Mouse (Mus musculus): ENCODE measurements around the gene Olfr228. TPM values are rescaled to one million over a fixed set of nuclear protein-coding genes. Genes with fewer than 3 reads are reported as not detected.

Olfr228 gene
- total and polyA plus RNA-seq, 3 experiments, result not detected

Other genes starting within 250 kb of the Olfr228 start
- gene Olfr1048, start 247.1 kb downstream of the Olfr228 start, total RNA-seq (2012; rRNA removed), result not detected in 2 replicates
- not detected for gene Olfr1048, start 247.1 kb downstream of the Olfr228 start, polyA plus RNA-seq (2012; ENCODE audit: insufficient read depth in 1 of 2, insufficient read length in 2 of 2, low read depth in 1 of 2, low replicate concordance in 2 of 2, missing spikeins in 1 of 2)
- gene Olfr1049, start 229.1 kb downstream of the Olfr228 start, total RNA-seq (2012; rRNA removed), result not detected in 2 replicates
- not detected for gene Olfr1049, start 229.1 kb downstream of the Olfr228 start, polyA plus RNA-seq (2012; ENCODE audit: insufficient read depth in 1 of 2, insufficient read length in 2 of 2, low read depth in 1 of 2, low replicate concordance in 2 of 2, missing spikeins in 1 of 2)
- gene Olfr1051, start 208.3 kb downstream of the Olfr228 start, total RNA-seq (2012; rRNA removed), result not detected in 2 replicates
- not detected for gene Olfr1051, start 208.3 kb downstream of the Olfr228 start, polyA plus RNA-seq (2012; ENCODE audit: insufficient read depth in 1 of 2, insufficient read length in 2 of 2, low read depth in 1 of 2, low replicate concordance in 2 of 2, missing spikeins in 1 of 2)
- gene Olfr1052, start 194.9 kb downstream of the Olfr228 start, total RNA-seq (2012; rRNA removed), result not detected in 2 replicates
- not detected for gene Olfr1052, start 194.9 kb downstream of the Olfr228 start, polyA plus RNA-seq (2012; ENCODE audit: insufficient read depth in 1 of 2, insufficient read length in 2 of 2, low read depth in 1 of 2, low replicate concordance in 2 of 2, missing spikeins in 1 of 2)
- gene Olfr1053, start 172.1 kb downstream of the Olfr228 start, total RNA-seq (2012; rRNA removed), result not detected in 2 replicates
- gene Olfr1053, start 172.1 kb downstream of the Olfr228 start, polyA plus RNA-seq (2012; ENCODE audit: insufficient read depth in 1 of 2, insufficient read length in 2 of 2, low read depth in 1 of 2, low replicate concordance in 2 of 2, missing spikeins in 1 of 2), result not detected
- gene Olfr1054, start 152.0 kb downstream of the Olfr228 start, total RNA-seq (2012; rRNA removed), result not detected in 2 replicates
- gene Olfr1054, start 152.0 kb downstream of the Olfr228 start, polyA plus RNA-seq (2012; ENCODE audit: insufficient read depth in 1 of 2, insufficient read length in 2 of 2, low read depth in 1 of 2, low replicate concordance in 2 of 2, missing spikeins in 1 of 2), result not detected
- 0.29 and 0.65 TPM in 2 replicates for gene Olfr1055, start 137.1 kb downstream of the Olfr228 start, total RNA-seq (2012; rRNA removed)
- gene Olfr1055, start 137.1 kb downstream of the Olfr228 start, polyA plus RNA-seq (2012; ENCODE audit: insufficient read depth in 1 of 2, insufficient read length in 2 of 2, low read depth in 1 of 2, low replicate concordance in 2 of 2, missing spikeins in 1 of 2), result not detected
- gene Olfr1056, start 124.9 kb downstream of the Olfr228 start, total RNA-seq (2012; rRNA removed), result not detected in 2 replicates
- not detected for gene Olfr1056, start 124.9 kb downstream of the Olfr228 start, polyA plus RNA-seq (2012; ENCODE audit: insufficient read depth in 1 of 2, insufficient read length in 2 of 2, low read depth in 1 of 2, low replicate concordance in 2 of 2, missing spikeins in 1 of 2)
- not detected in 2 replicates for gene Olfr1057, start 109.0 kb downstream of the Olfr228 start, total RNA-seq (2012; rRNA removed)
- not detected for gene Olfr1057, start 109.0 kb downstream of the Olfr228 start, polyA plus RNA-seq (2012; ENCODE audit: insufficient read depth in 1 of 2, insufficient read length in 2 of 2, low read depth in 1 of 2, low replicate concordance in 2 of 2, missing spikeins in 1 of 2)
- gene Olfr1058, start 98.8 kb downstream of the Olfr228 start, total RNA-seq (2012; rRNA removed), result not detected in 2 replicates
- gene Olfr1058, start 98.8 kb downstream of the Olfr228 start, polyA plus RNA-seq (2012; ENCODE audit: insufficient read depth in 1 of 2, insufficient read length in 2 of 2, low read depth in 1 of 2, low replicate concordance in 2 of 2, missing spikeins in 1 of 2), result not detected
- gene Olfr1061, start 73.3 kb downstream of the Olfr228 start, total RNA-seq (2012; rRNA removed), result not detected in 2 replicates
- not detected for gene Olfr1061, start 73.3 kb downstream of the Olfr228 start, polyA plus RNA-seq (2012; ENCODE audit: insufficient read depth in 1 of 2, insufficient read length in 2 of 2, low read depth in 1 of 2, low replicate concordance in 2 of 2, missing spikeins in 1 of 2)
- gene Olfr1062, start 60.6 kb downstream of the Olfr228 start, total RNA-seq (2012; rRNA removed), result not detected in 2 replicates
- not detected for gene Olfr1062, start 60.6 kb downstream of the Olfr228 start, polyA plus RNA-seq (2012; ENCODE audit: insufficient read depth in 1 of 2, insufficient read length in 2 of 2, low read depth in 1 of 2, low replicate concordance in 2 of 2, missing spikeins in 1 of 2)
- not detected in 2 replicates for gene Olfr1065, start 36.8 kb downstream of the Olfr228 start, total RNA-seq (2012; rRNA removed)
- gene Olfr1065, start 36.8 kb downstream of the Olfr228 start, polyA plus RNA-seq (2012; ENCODE audit: insufficient read depth in 1 of 2, insufficient read length in 2 of 2, low read depth in 1 of 2, low replicate concordance in 2 of 2, missing spikeins in 1 of 2), result not detected
- not detected in 2 replicates for gene Olfr1066, start 31.1 kb downstream of the Olfr228 start, total RNA-seq (2012; rRNA removed)
- not detected for gene Olfr1066, start 31.1 kb downstream of the Olfr228 start, polyA plus RNA-seq (2012; ENCODE audit: insufficient read depth in 1 of 2, insufficient read length in 2 of 2, low read depth in 1 of 2, low replicate concordance in 2 of 2, missing spikeins in 1 of 2)
- gene Olfr1076, start 21.1 kb upstream of the Olfr228 start, total RNA-seq (2012; rRNA removed), result not detected in 2 replicates
- gene Olfr1076, start 21.1 kb upstream of the Olfr228 start, polyA plus RNA-seq (2012; ENCODE audit: insufficient read depth in 1 of 2, insufficient read length in 2 of 2, low read depth in 1 of 2, low replicate concordance in 2 of 2, missing spikeins in 1 of 2), result not detected
- gene Olfr1079, start 55.1 kb upstream of the Olfr228 start, total RNA-seq (2012; rRNA removed), result not detected in 2 replicates
- gene Olfr1079, start 55.1 kb upstream of the Olfr228 start, polyA plus RNA-seq (2012; ENCODE audit: insufficient read depth in 1 of 2, insufficient read length in 2 of 2, low read depth in 1 of 2, low replicate concordance in 2 of 2, missing spikeins in 1 of 2), result not detected
- not detected in 2 replicates for gene Olfr1080, start 70.8 kb upstream of the Olfr228 start, total RNA-seq (2012; rRNA removed)
- gene Olfr1080, start 70.8 kb upstream of the Olfr228 start, polyA plus RNA-seq (2012; ENCODE audit: insufficient read depth in 1 of 2, insufficient read length in 2 of 2, low read depth in 1 of 2, low replicate concordance in 2 of 2, missing spikeins in 1 of 2), result not detected
- gene Olfr1082, start 111.6 kb upstream of the Olfr228 start, total RNA-seq (2012; rRNA removed), result not detected in 2 replicates
- not detected for gene Olfr1082, start 111.6 kb upstream of the Olfr228 start, polyA plus RNA-seq (2012; ENCODE audit: insufficient read depth in 1 of 2, insufficient read length in 2 of 2, low read depth in 1 of 2, low replicate concordance in 2 of 2, missing spikeins in 1 of 2)
- gene Olfr1084, start 152.3 kb upstream of the Olfr228 start, total RNA-seq (2012; rRNA removed), result not detected in 2 replicates
- gene Olfr1084, start 152.3 kb upstream of the Olfr228 start, polyA plus RNA-seq (2012; ENCODE audit: insufficient read depth in 1 of 2, insufficient read length in 2 of 2, low read depth in 1 of 2, low replicate concordance in 2 of 2, missing spikeins in 1 of 2), result not detected
- gene Olfr1085, start 174.6 kb upstream of the Olfr228 start, total RNA-seq (2012; rRNA removed), result not detected in 2 replicates
- gene Olfr1085, start 174.6 kb upstream of the Olfr228 start, polyA plus RNA-seq (2012; ENCODE audit: insufficient read depth in 1 of 2, insufficient read length in 2 of 2, low read depth in 1 of 2, low replicate concordance in 2 of 2, missing spikeins in 1 of 2), result not detected
- gene Olfr1086, start 192.7 kb upstream of the Olfr228 start, total RNA-seq (2012; rRNA removed), result not detected in 2 replicates
- gene Olfr1086, start 192.7 kb upstream of the Olfr228 start, polyA plus RNA-seq (2012; ENCODE audit: insufficient read depth in 1 of 2, insufficient read length in 2 of 2, low read depth in 1 of 2, low replicate concordance in 2 of 2, missing spikeins in 1 of 2), result not detected
- not detected in 2 replicates for gene Olfr1087, start 211.0 kb upstream of the Olfr228 start, total RNA-seq (2012; rRNA removed)
- gene Olfr1087, start 211.0 kb upstream of the Olfr228 start, polyA plus RNA-seq (2012; ENCODE audit: insufficient read depth in 1 of 2, insufficient read length in 2 of 2, low read depth in 1 of 2, low replicate concordance in 2 of 2, missing spikeins in 1 of 2), result not detected
- gene Olfr1089, start 246.3 kb upstream of the Olfr228 start, total RNA-seq (2012; rRNA removed), result not detected in 2 replicates
- gene Olfr1089, start 246.3 kb upstream of the Olfr228 start, polyA plus RNA-seq (2012; ENCODE audit: insufficient read depth in 1 of 2, insufficient read length in 2 of 2, low read depth in 1 of 2, low replicate concordance in 2 of 2, missing spikeins in 1 of 2), result not detected